ENCODE assay signal across 29 mouse cellular contexts in genomic region chr11:105141115-105141514, GRCm38 (mm10). TPM values are rescaled to one million over a fixed set of nuclear protein-coding genes. Genes with fewer than 3 reads are reported as not detected.
"Had no signal": no experiment of that assay in that cellular context is flagged by ENCODE, and none has a peak within 500 bp of the region (broad histone marks: within the 10 kb centered on the region; RNA-seq: fewer than 3 reads in every experiment).

No protein-coding gene starts in this region.

- H3K9me3 ChIP-seq: heart, embryonic 10.5 days; heart, embryonic 12.5 days; hindbrain, embryonic 10.5 days; hindbrain, embryonic 12.5 days; intestine, embryonic 15.5 days; limb, embryonic 10.5 days; limb, embryonic 12.5 days; liver, embryonic 13.5 days had no signal

- H3K4me1 ChIP-seq: heart, embryonic 10.5 days; heart, embryonic 12.5 days; hindbrain, embryonic 10.5 days; hindbrain, embryonic 12.5 days; intestine, embryonic 15.5 days; limb, embryonic 10.5 days; limb, embryonic 12.5 days had no signal

- H3K4me3 ChIP-seq: gastrocnemius, adult 2 months; heart, embryonic 10.5 days; heart, embryonic 12.5 days; hindbrain, embryonic 10.5 days; hindbrain, embryonic 12.5 days; intestine, embryonic 15.5 days; layer of hippocampus, adult 2 months; left cerebral cortex, adult 2 months; limb, embryonic 10.5 days; limb, embryonic 12.5 days; liver, embryonic 13.5 days had no signal

- H3K27ac ChIP-seq: gastrocnemius, adult 2 months; heart, embryonic 10.5 days; hindbrain, embryonic 10.5 days; hindbrain, embryonic 12.5 days; hindbrain, embryonic 14.5 days; intestine, embryonic 15.5 days; layer of hippocampus, adult 2 months; left cerebral cortex, adult 2 months; limb, embryonic 10.5 days; limb, embryonic 12.5 days had no signal

- DNase-seq: gastrocnemius, adult 2 months; gastrocnemius, postnatal 10 days; gastrocnemius, postnatal 25 days; heart, adult 18-20 months; heart, postnatal 10 days; heart, postnatal 4 days; kidney, adult 2 months; kidney, adult 9 months; kidney, postnatal 4 days; liver, embryonic 13.5 days; lung, adult 2 months had no signal

- H3K27me3 ChIP-seq: heart, embryonic 12.5 days; hindbrain, embryonic 12.5 days; intestine, embryonic 15.5 days; liver, embryonic 13.5 days had no signal

- ATAC-seq: hindbrain, embryonic 16.5 days; inflammation-experienced regulatory T-cells, adult 6 months; intestine, embryonic 15.5 days; intestine, postnatal 0 days had no signal

- H3K9ac ChIP-seq: heart, embryonic 12.5 days; hindbrain, embryonic 12.5 days; hindbrain, embryonic 14.5 days; intestine, embryonic 15.5 days; limb, embryonic 12.5 days; liver, embryonic 13.5 days had no signal

- H3K4me2 ChIP-seq: heart, embryonic 12.5 days; hindbrain, embryonic 12.5 days; hindbrain, embryonic 14.5 days; intestine, embryonic 15.5 days; limb, embryonic 12.5 days; liver, embryonic 13.5 days had no signal

RNA-seq across cellular contexts. Expression of gene Gm10842, which starts 5.6 kb away (rescaled TPM):
- polyA plus RNA-seq: heart, embryonic 10.5 days; heart, embryonic 12.5 days; heart, embryonic 14.5 days; heart, embryonic 16.5 days; hindbrain, embryonic 10.5 days; hindbrain, embryonic 12.5 days; hindbrain, embryonic 14.5 days; hindbrain, embryonic 16.5 days; inflammation-experienced regulatory T-cells, adult 6 months; intestine, embryonic 15.5 days; intestine, postnatal 0 days; kidney, adult 2 months; limb, embryonic 10.5 days; limb, embryonic 12.5 days; limb, embryonic 14.5 days; liver, adult 2 months; liver, embryonic 13.5 days; liver, embryonic 16.5 days; lung, adult 2 months had no signal
